Mouse (Mus musculus) hindbrain, embryonic 16.5 days (tissue): ENCODE measurements around the gene Gpr176. TPM values are rescaled to one million over a fixed set of nuclear protein-coding genes. Genes with fewer than 3 reads are reported as not detected.

Source experiments
- ATAC-seq: fragments of 200-750 bp; cut with Nextera tagmentation; 2 replicates; pipeline ENCODE4 v1.8.0; 2017; ENCODE audit warnings: moderate TSS enrichment, moderate library complexity
- H3K27ac ChIP-seq: fragments of 300-500 bp; sonication (generic); 2 replicates; pipeline ENCODE4 v1.5.1; 2014; ENCODE audit warnings: low read depth, mild to moderate bottlenecking, control low read depth, low read length, moderate library complexity
- H3K27me3 ChIP-seq: fragments of 300-500 bp; sonication (generic); replicated peaks from 2 replicates; pipeline ENCODE4 v1.6.1; 2014; ENCODE audit warnings: low read length; ENCODE audit not compliant: control insufficient read depth, insufficient read depth
- H3K36me3 ChIP-seq: fragments of 300-500 bp; sonication (generic); 2 replicates; pipeline ENCODE4 v1.6.1; 2014; ENCODE audit warnings: mild to moderate bottlenecking, low read length, moderate library complexity, mixed read lengths; ENCODE audit not compliant: control insufficient read depth, insufficient read depth
- H3K4me1 ChIP-seq: fragments of 300-500 bp; sonication (generic); 2 replicates; pipeline ENCODE4 v1.6.1; 2014; ENCODE audit warnings: low read depth, low read length; ENCODE audit not compliant: control insufficient read depth, insufficient read depth
- H3K4me2 ChIP-seq: fragments of 300-500 bp; sonication (generic); 2 replicates; pipeline ENCODE4 v1.6.1; 2014; ENCODE audit warnings: mild to moderate bottlenecking, low read length, control low read depth, moderate library complexity
- H3K4me3 ChIP-seq: fragments of 300-500 bp; sonication (generic); 2 replicates; pipeline ENCODE4 v1.5.1; 2014; ENCODE audit warnings: mild to moderate bottlenecking, low read length, control low read depth, moderate library complexity
- H3K9ac ChIP-seq: fragments of 300-500 bp; sonication (generic); 2 replicates; pipeline ENCODE4 v1.6.1; 2014; ENCODE audit warnings: low read depth, mild to moderate bottlenecking, control low read depth, low read length, moderate library complexity
- H3K9me3 ChIP-seq: fragments of 300-500 bp; sonication (generic); 2 replicates; pipeline ENCODE4 v1.6.1; 2014; ENCODE audit warnings: mild to moderate bottlenecking, low read length, moderate library complexity; ENCODE audit not compliant: control insufficient read depth
- WGBS: fragments of 180-500 bp; shearing (Covaris S2); extraction: QIAGEN DNeasy Blood & Tissue Kit; methylation state at CpG from one replicate; pipeline ENCODE4 v1.1.7; 2014; 5-methylcytosine and 5-hydroxymethylcytosine counted together
- polyA plus RNA-seq: library from polyadenylated mRNA; unstranded; fragments of >200 nt; fragmentation: Nextera tagmentation; extraction: Ambion mirVana; gene quantifications from 2 replicates; pipeline ENCODE4 v1.2.1, GENCODE M21; 2015

Gene Gpr176
- polyA plus RNA-seq, result 8.6 and 9.6 TPM in 2 replicates

- ATAC-seq, result peak; percentile 86
- under 1% methylated on average over 47 of the region's 59 CpGs for whole genome bisulfite sequencing
- peak within 1 kb of the TSS; percentile 68 for H3K27ac ChIP-seq
- no peaks in the 10 kb centered on the region for H3K36me3 ChIP-seq
- H3K27me3 ChIP-seq, result no peaks in the 10 kb centered on the region
- H3K4me3 ChIP-seq, result peak within 1 kb of the TSS; percentile 63
- no peaks in the 10 kb centered on the region for H3K9me3 ChIP-seq
- peaks cover 10% of the 10 kb centered on the region for H3K4me1 ChIP-seq
- H3K9ac ChIP-seq, result peak within 1 kb of the TSS; percentile 68
- peak within 1 kb of the TSS; percentile 90 for H3K4me2 ChIP-seq
Measured at GRCm38 (mm10) chr2:118372901-118373571, at the start of gene Gpr176. Gene Gpr176, minus strand, starts transcription at chr2:118373419.

- Histone ChIP-seq H3K9ac (no peak overlapping the region), H3K4me2 (no peak overlapping the region), H3K4me3 (no peak overlapping the region), H3K27ac (no peak overlapping the region), H3K27me3 (no peaks in the 10 kb centered on the region), H3K36me3 (peaks cover 18% of the 10 kb centered on the region), H3K4me1 (no peaks in the 10 kb centered on the region), H3K9me3 (no peaks in the 10 kb centered on the region)
- WGBS, result 88% methylated on average over 8 of the region's 8 CpGs
- no peak for ATAC-seq
Measured at GRCm38 (mm10) chr2:118422385-118422784, 49.2 kb upstream of the Gpr176 start.

- no peaks in the 10 kb centered on the region for H3K27me3 ChIP-seq
- no peaks in the 10 kb centered on the region for H3K4me1 ChIP-seq
- no peak for ATAC-seq
- H3K9ac ChIP-seq, result no peak overlapping the region
- no peak overlapping the region for H3K27ac ChIP-seq
- H3K36me3 ChIP-seq, result peaks cover 19% of the 10 kb centered on the region; the same call in 1 of the 2 replicates
- H3K4me2 ChIP-seq, result no peak overlapping the region
- 93% methylated on average over 15 of the region's 15 CpGs for WGBS
- no peak overlapping the region for H3K4me3 ChIP-seq
- H3K9me3 ChIP-seq, result no peaks in the 10 kb centered on the region
Measured at GRCm38 (mm10) chr2:118421951-118422350, 48.7 kb upstream of the Gpr176 start.

DNA sequence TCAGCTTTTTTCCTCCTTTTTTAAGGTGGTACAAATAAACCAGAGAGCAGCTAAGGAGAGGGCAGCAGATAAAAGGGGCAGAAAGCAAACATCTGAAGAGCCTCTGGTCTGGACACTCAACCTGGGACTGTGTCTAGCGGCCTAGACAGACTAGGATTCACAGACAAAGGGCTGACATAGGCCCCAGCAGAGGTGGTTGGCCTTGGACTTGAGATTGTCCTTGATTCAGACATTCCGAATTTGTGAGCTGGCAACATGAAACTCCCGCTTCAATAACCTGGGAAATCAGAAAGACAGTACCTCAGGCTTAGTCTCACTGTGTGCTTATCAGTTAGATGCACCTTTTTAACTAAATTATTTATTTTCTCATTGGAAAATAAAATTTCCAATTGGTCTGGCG, 44.9 kb upstream of the Gpr176 start:
- Histone ChIP-seq H3K4me2 (no peak overlapping the region), H3K27ac (no peak overlapping the region), H3K4me3 (no peak overlapping the region), H3K9me3 (no peaks in the 10 kb centered on the region), H3K9ac (no peak overlapping the region), H3K36me3 (peaks cover 23% of the 10 kb centered on the region; the same call in 1 of the 2 replicates), H3K27me3 (no peaks in the 10 kb centered on the region), H3K4me1 (no peaks in the 10 kb centered on the region)
- WGBS, result 90% methylated on average over 4 of the region's 4 CpGs
- ATAC-seq, result no peak

- WGBS, result 95% methylated on average over 6 of the region's 6 CpGs
Measured at GRCm38 (mm10) chr2:118415601-118416355, 42.6 kb upstream of the Gpr176 start.

GRCm38 (mm10) chr2:118412821-118413220, 39.6 kb upstream of the Gpr176 start:
- no peak overlapping the region for H3K4me3 ChIP-seq
- no peaks in the 10 kb centered on the region for H3K27me3 ChIP-seq
- H3K9me3 ChIP-seq, result no peaks in the 10 kb centered on the region
- ATAC-seq, result no peak
- H3K9ac ChIP-seq, result no peak overlapping the region
- no peaks in the 10 kb centered on the region for H3K4me1 ChIP-seq
- 92% methylated on average over 11 of the region's 11 CpGs for WGBS
- peaks cover 17% of the 10 kb centered on the region; the same call in 1 of the 2 replicates for H3K36me3 ChIP-seq
- no peak overlapping the region for H3K4me2 ChIP-seq
- H3K27ac ChIP-seq, result no peak overlapping the region

More at GRCm38 (mm10) chr2:118415601-118416355, 42.6 kb upstream of the Gpr176 start:
- no peak overlapping the region for H3K27ac ChIP-seq
- no peaks in the 10 kb centered on the region for H3K9me3 ChIP-seq
- no peak overlapping the region for H3K4me2 ChIP-seq
- no peaks in the 10 kb centered on the region for H3K4me1 ChIP-seq
- H3K36me3 ChIP-seq, result peaks cover 19% of the 10 kb centered on the region; the same call in 1 of the 2 replicates
- no peak overlapping the region for H3K9ac ChIP-seq
- no peak for ATAC-seq
- no peaks in the 10 kb centered on the region for H3K27me3 ChIP-seq
- H3K4me3 ChIP-seq, result no peak overlapping the region

DNA sequence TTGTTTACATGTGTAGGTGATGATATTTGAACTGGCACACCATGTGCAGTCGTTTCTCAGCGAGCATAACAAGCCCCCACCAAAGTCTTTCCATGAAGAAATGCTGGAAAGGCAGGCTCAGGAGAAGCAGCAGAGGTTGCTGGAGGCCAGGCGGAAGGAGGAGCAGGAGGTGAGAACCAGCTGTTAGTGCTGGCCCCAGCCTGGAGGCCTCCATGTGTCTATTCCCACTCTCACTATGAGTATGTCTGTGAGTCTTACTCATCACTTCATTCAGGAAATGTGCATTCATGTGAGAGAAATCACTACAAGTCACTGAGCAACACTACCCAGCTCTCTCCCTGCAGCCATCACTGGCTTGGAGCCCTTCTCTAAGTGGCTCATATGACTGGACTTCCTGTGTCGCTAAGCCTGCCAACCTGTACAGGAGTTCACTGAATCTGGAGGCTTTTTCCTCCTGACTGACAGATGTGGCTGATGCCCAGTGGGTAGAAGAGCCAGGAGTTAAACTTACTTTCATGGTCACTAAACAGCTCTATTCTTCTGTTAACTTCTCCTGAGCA, 35.2 kb upstream of the Gpr176 start:
- no peak overlapping the region for H3K27ac ChIP-seq
- no peaks in the 10 kb centered on the region for H3K27me3 ChIP-seq
- H3K4me3 ChIP-seq, result no peak overlapping the region
- H3K9ac ChIP-seq, result no peak overlapping the region
- no peaks in the 10 kb centered on the region for H3K9me3 ChIP-seq
- ATAC-seq, result peak; percentile 24; the same call in 1 of the 2 replicates
- H3K4me2 ChIP-seq, result no peak overlapping the region
- H3K4me1 ChIP-seq, result no peaks in the 10 kb centered on the region
- 88% methylated on average over 4 of the region's 4 CpGs for WGBS
- H3K36me3 ChIP-seq, result 0 out of 2 replicates have a peak, but pooled peaks cover 7% of the 10 kb centered on the region

DNA sequence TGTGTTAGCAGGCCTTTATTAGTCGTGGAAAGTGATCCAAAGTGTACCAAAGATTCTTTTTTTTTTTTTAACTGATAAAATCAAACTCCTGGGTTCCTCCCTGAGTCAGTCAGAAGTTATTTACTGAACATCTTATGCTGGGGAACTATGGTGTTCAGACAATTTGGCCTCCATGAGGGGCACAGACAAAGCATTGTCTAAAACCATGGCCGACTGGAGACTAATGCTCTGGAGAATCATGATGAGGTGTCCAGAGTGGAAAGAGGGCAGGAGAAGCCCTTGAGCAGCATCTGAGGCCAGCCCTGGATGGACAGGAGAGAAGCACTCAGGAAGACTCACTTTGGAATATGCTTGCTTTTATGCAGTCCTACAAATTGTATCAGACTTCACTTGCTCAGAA, 33.6 kb upstream of the Gpr176 start:
- Histone ChIP-seq H3K36me3 (no peaks in the 10 kb centered on the region), H3K27ac (no peak overlapping the region), H3K9ac (no peak overlapping the region), H3K4me2 (no peak overlapping the region), H3K9me3 (no peaks in the 10 kb centered on the region), H3K4me3 (no peak overlapping the region), H3K27me3 (no peaks in the 10 kb centered on the region), H3K4me1 (no peaks in the 10 kb centered on the region)
- 70% methylated on average over 2 of the region's 2 CpGs for WGBS
- no peak for ATAC-seq

DNA sequence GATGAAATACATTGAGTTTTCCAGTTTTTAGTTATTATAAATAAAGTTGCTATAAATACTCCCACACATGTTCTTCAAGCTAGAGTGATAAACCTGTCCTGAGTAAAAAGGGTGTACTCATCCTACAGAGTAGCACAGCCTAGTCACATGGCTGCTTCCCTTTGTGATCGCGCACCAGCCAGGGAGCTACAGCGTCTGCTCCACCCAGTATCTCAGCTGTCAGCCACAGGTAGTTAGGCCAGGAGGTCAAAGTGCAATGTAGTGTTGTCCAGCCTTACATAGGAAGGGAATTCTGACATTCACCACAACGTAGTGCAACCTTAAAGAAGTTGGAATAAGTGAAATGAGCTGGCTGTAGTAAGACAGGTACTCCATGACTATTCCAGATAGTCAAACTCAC, 32.3 kb upstream of the Gpr176 start:
- 84% methylated on average over 4 of the region's 4 CpGs for WGBS
- ATAC-seq, result peak; percentile 18; the same call in 1 of the 2 replicates
- no peak overlapping the region for H3K27ac ChIP-seq
- H3K27me3 ChIP-seq, result no peaks in the 10 kb centered on the region
- H3K9ac ChIP-seq, result no peak overlapping the region
- no peaks in the 10 kb centered on the region for H3K9me3 ChIP-seq
- no peaks in the 10 kb centered on the region for H3K36me3 ChIP-seq
- H3K4me3 ChIP-seq, result no peak overlapping the region
- H3K4me2 ChIP-seq, result no peak overlapping the region
- no peaks in the 10 kb centered on the region for H3K4me1 ChIP-seq
